Mouse (Mus musculus) ES-Bruce4 (cell line): ENCODE measurements around the gene Kat6b.

ENCODE experiments used
- CTCF ChIP-seq: IDR thresholded peaks from one replicate; pipeline ENCODE4 v1.8.1; 2011; ENCODE audit warnings: low read depth, low read length
- EP300 ChIP-seq: IDR thresholded peaks from 2 replicates; pipeline ENCODE4 v1.6.1; 2011; ENCODE audit warnings: low read depth, low read length; ENCODE audit not compliant: insufficient read depth
- POLR2A ChIP-seq: IDR thresholded peaks from one replicate; pipeline ENCODE4 v1.8.1; 2011; ENCODE audit warnings: low read length; ENCODE audit not compliant: insufficient read depth

- no peak for TF ChIP-seq EP300
- no peak for TF ChIP-seq CTCF
- TF ChIP-seq POLR2A = no peak
Observed at GRCm38 (mm10) chr14:21703255-21703654, 222.0 kb downstream of the Kat6b start.
